Mouse (Mus musculus): ENCODE measurements around the gene Pigx.
"Not testable (repeated sequence)": the region's sequence is repeated elsewhere in the genome, so short reads cannot be mapped to it uniquely, and the experiment has no call there.

Gene Pigx

DNA sequence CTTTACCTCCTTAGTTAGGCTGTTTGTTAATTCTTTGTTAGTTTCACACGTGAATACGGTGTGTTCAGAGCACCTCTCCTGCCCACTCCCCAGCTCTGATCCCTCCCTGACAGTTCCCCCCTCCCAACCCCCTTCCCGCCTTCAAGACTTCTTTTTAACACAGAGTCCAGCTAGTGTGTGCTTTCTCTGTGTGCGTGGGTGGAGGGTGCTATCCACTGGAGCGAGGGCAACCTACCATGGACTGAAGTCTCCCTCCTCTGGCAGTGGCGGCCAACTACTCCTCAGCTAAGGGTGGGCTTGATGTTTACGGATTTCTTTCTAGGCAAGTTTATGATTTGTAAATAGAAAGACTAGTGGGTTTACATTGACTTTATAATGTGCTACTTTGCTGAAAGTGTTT lies 8.6 kb upstream of the Pigx start:
- no peak for DNase-seq

DNA sequence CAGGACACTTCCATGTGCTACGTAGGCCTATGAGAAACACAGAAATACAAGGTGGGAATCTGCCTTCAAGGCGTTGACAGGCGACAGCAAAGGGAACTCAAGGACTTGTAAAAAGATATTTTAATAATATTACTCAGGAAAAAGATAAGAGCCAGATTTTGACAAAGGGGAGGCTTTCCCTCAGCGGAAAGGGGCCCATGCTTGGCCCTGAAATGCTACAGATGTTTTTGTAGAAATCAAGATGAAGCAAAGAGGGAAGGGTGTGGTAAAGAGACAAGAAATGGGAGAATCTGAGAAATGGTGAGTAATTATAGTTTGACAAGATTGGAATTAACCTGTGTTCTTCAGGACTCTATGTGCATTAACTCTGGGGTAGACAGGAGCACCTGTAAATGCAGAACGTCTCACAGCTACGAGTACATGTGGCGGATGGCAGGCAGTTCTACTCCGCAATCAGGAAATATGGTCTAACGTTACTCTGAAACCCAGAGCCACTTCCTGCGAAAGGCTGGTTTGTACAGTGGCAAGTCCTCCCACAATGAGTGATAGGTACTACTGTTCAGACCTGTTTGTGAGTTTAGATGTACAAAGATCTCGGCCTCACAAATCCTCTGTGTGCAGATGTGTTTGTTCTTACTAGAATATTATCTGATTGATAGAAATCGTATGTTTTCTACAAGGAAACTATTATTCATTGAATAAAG lies 8.0 kb upstream of the Pigx start:
- DNase-seq = no peak

DNA sequence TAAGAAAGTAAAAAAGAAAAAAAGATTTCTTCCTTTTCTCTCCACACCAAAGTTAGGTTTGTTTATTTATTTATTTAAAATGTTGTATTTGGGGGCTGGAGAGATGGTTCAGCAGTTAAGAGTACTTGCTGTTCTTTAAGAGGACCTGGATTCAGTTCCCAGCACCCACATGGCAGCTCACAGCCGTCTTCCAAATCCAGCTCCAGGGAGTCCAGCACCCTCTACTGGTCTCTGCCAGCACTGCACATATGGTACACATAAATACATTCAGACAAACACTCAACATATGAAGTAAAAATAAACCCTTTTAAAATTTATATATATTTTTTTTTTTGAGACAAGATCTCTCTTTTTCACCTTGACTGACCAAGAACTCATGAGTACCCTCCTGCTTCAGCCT lies 6.2 kb upstream of the Pigx start:
- DNase-seq = no peak

DNA sequence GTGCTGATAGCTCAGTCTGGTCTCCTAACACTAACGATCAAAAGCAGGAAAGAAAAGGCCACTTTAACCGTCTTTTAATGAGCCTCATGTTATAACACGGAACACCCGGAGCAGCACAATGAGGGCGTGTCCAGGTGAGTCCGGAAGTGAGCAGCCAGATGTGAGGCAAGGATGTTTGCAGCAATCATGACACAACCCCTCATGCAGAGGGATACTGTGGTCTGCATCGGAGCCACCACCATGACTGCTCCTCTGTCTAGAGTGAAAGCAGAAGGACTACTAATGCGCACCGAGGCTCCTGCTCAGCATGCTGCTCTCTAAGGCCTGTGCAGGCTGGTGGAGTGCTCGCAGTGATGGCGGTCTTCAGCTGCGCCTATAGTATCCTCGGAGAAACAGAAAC lies 2.8 kb upstream of the Pigx start:
- no peak for DNase-seq

DNA sequence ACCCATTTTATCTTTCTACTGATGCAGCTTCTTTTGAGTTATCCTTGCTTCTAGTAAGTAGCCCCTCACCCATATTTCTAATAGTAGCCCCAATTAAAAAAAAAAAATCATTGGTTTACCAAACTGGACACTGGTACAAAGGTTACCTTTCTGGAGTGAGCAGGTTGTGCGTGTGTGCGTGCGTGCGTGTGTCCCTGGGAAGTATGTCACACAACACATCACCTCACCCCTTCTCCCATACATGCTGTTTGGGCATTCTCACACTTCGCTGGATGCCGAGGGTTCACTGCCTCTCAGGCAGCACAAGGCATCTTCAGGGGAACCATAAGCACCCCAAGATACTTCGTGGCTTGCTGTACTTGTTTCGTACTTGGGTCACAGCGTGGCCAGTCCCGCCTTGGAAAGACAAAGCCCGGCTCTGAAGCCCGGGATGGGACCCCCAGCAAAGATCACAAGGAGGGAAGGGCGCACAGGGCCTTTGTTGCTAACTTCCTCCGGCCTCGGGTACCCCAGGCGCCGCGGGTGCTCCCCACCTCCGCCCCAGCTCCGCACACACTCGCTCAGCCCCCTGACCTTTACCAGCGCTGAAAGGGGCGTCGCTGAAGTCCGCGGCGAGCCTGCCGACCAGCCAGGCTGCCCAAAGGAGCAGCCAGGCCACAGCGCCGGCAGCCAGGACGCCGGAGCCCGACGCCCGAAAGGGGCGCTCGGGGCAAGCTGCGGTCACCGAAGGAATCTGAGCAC lies 473 bp downstream of the Pigx start:
- DNase-seq = no peak

DNA sequence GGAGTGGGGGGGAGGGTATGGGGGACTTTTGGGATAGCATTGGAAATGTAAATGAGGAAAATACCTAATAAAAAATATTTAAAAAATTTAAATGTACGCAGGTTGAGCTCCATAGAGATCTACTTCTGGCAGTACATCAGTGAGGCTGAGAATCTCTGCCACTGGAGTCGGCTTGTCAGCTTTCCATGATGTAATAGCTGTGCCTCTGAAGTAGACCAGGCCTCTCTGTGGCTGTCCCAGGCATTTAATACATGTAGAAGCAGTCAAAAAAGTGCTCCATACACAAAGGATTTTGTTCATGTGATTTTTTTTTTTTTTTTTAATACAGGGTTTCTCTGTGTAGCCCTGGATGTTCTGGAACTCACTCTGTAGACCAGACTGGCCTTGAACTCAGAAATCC lies 1.8 kb downstream of the Pigx start:
- not testable (repeated sequence) for DNase-seq

DNA sequence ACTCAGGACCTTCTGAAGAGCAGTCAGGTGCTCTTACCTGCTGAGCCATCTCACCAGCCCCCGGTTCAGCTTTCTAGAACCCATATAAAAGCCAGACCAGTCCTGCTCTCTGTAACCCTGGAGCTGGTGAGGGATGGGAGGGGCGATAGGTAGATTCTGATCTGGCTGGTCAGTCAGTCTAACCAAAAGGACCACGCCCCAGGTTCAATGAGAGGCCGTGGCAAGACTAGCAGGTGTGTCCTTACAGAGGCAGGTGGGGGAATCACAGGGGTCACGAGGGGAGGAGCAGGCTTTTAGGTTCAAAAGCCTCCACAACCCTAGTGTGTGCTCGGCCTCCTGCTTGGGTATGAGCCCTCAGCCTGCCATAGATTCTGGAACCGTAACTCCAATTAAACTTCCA lies 8.1 kb downstream of the Pigx start:
- no peak for DNase-seq

DNA sequence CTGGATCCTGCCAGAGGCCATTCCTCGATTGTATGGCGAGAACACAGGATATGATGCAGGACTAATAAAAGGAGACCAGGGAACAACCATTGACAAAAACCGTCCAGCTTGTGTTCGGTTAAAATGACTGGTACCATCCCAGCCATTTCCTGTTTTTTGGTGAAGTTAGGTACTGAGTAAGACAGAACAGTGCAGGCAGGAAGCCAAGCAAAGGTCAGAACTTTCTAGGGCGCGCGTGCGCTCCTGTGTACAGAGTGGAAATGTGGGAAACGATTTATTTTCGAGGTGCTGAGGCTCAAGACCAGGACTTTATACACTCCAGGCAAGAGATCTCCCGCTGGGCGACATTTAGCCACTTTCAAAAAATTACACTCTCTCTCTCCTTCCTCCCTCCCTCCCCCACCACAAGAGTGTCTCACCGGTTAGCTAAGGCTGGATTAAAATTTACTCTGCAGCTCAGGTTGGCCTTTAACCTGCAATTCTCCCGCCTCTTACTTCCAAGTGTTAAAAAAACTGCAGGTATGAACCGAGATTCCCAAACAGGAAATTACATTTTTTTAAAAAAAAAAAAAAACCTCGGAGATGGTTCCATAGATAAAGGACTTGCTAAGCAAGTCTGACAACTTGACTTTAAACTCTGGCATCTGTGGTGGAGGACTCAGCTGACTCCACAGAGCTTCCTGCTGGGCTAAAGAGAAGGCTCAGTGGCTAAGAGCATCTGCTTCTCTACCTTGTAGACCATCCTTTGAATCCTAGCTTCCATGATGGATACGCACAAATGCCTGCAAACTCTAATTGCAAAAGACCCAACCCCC lies 11.7 kb downstream of the Pigx start:
- DNase-seq = no peak

DNA sequence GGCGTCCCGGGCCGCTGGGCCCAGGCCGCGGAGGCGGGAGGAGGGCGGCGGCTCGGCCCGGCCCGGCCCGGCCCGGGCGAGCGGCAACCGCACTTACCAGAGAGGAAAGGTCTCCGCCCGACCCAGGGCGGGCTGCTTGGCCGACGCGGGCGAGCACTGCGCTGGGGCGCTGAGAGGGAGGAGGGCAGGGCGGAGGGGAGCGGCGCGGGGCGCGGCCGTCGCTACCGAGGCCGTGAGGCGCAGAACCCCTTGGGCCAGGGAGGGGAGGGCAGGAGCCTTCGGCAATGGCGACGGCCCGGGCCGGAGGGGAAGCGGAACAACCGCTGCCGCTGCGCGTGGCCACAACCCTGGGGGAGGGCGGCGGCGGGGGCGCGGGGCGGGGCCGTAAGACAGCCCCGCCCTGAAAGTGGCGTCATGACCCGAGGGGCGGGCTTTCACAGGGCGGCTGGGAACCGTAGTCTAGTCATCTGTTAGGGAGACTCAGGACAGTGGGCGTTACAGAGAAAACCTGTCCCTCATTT lies 20.5 kb downstream of the Pigx start, which contains the start of gene Pak2:
TSS of gene Pak2 (minus strand) at position 352 of the 521 bp plus-strand sequence.
- peak; percentile 88 for DNase-seq

DNA sequence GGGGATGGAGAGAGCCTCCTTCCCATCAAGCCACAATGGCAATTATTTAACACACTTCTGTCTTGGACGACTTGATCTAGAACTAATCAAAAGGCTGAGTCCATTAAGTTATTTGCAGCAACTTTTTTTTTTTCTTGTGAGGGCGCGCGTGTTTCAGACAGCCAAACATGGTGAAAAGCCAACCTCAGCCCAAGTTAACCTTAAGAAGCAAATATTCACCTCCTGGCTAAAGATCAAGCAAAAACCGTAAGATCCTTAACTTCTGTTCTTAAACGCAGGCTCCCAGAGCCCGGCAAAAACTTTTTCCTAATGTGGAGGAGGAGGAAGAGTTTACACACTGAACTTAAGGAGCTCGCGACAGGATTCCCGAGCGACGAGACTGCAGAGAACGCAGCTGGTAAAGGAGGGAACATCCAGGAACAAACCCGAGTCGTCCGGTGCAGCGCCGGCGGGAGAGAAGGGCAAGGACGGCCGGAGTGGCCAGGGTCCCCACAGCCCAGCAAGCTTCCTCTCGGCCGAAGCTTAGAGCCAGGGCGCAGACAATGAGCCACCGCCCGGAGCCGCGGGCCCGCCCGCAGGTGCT lies 21.0 kb downstream of the Pigx start:
- DNase-seq = peak; percentile 43

DNA sequence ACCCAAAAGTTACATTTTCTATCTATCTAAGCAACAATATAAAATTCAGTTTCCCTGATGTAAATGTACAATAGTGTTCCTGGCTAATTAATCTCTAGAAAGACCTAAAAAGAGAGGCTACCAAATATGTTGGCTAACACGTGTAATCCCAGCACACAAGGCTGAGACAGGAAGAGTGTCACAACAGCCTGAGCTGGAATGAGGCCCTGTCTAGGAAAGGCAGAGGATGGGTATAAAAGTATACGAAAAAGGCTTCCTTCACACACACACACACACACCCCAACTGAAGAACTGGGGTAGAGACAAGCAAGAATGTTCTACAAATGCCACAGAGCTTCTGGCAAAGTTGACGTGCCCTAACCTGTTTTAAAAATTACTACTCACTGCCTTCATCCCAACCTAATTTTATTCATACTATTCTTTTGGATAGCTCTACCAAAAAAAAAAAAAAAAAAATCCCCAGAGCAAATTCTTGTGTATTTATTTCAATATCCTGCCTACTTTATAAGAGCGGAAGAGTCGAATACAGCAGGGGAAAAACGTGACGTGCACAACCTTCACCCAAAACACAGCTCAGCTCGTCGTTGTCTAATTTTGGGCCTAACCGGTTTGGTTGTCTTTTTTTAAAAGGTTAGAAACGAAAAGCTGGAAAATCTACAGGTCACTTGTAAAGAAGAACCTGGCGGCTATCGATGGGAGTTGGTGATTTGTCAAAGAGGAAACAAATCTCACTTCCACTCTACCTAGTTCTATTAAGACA lies 21.7 kb downstream of the Pigx start:
- no peak for DNase-seq

DNA sequence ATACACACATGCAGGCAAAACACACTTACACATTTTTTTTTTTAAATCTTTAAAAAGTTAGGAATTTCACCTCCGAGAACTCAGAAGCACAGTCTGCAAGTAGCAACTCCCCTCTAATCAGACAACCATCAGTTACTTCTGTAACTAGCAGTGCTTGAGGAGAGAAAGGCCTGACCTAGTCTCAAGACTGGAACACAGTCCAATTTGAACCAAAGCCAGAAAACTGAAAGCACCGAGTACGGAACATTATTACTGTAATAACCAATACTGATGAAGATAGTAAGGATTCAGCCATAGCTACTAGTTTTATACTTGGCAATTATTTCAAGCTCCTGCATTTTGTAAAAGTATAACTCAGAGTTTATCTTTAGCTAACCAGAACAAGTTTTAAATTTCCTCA lies 23.1 kb downstream of the Pigx start:
- DNase-seq = no peak

DNA sequence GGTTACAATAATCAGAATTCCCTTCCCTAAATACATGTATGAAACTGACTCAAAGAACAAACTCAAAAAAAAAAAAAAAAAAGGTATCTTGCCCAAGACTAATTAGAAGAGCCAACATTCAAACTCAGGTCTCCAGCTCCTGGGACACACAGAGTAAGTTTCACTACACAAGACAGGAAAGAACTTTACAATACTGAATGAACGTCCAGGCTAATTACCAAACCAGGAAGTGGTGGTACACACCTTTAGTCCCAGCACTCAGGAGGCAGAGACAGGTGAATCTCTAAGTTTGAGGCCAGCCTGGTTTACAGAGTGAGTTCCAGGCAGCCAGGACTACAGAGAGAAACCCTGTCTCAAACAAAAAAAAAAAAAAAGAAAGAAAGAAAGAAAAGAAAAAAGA lies 23.8 kb downstream of the Pigx start:
- DNase-seq = no peak

DNA sequence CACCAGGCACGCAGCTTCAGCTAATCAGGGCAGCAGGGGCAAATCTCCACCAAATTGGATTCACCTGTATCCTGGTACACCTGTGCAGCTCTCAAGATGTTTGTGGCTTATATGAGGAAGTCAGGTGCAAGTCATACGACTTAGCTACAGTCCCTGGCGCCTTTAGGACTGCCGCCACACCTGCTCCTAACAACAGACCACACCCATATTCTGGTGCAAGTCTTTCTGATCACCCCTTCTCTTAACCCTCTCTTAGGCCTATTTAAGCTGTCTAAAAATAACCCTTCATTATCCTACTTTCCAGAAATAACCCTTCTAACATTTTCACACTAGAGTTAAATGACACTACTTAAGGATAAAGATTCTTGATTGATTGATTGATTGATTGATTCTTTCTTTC lies 29.5 kb downstream of the Pigx start:
- not testable (repeated sequence) for DNase-seq

DNA sequence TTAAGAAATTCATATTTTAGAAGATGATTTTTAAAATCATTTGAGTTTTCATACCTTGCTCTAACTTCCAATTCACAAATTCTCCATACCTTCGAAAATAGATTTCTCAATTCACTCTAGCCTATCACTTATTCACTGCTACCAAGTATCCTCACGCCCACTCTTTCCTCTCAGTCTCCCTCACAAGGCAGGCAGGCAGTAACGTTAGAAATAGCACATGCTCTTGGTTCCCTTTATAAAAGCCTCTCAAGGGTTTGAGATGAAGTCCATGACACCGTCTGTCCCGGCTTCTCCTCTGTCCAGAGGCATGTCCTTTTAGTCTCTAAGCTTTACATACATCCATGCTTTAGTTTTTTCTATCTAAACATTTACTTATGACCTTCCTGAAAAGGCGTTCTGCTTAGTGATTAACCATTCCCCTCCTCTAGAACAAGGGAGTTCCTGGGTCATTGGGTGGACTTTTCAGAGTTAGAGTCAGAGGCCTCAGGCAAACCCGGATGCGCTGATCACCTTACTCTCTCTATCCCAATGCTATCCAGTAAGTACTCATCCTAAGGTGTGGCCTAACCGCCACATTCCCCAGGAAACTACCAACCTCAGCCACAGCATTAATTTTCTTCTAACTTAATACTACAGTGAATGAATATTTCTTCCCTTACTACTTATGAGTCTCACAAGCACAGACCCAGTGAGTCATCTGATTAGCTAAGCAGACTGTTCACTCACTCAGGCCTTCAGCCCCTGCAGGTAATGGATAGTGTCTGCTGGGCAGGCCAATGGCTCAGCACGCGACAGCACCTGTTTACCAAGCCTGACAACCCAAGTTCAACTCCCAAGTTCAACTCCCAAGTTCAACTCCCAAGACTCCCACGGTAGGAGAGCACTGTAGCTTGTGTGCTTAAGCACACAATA lies 30.9 kb downstream of the Pigx start:
- no peak for DNase-seq

DNA sequence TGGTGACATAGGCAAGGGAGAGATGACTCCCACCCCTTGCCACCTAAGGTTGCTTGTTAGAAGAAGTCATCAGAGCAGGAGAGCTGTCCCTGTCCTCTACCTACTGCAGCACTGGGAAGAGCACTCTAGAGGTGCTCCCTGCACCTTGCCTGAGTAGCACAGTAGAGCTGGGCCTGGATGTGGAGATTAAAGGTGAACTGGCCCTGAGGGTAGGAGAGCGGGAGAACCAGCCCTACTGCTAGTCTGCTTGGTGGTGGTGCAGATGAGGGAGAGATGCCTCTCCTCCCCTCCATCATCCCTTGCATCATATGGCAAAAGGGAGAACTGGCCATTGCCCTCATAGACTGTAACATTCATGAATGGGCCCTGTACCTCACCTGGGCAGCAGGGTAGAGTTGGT lies 32.6 kb downstream of the Pigx start:
- DNase-seq = no peak

DNA sequence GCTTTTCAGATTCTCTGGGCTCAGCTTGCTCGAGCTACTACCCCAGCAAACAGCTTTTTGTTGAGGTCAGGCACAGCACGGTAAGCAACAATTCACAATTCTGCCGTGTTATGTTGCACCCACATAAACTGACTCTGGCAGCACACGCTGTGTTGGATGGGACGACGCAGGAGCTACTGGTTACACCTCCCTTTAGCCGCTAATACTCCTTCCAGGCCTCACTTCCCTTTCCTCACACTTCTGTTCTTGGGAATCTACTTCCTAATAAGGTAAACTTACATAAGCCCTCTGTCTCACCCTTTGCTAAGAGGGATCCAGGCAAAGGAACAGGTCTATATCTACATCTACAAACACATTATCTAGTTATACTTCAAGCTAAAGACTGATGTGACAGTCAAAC lies 35.6 kb downstream of the Pigx start:
- DNase-seq = no peak

DNA sequence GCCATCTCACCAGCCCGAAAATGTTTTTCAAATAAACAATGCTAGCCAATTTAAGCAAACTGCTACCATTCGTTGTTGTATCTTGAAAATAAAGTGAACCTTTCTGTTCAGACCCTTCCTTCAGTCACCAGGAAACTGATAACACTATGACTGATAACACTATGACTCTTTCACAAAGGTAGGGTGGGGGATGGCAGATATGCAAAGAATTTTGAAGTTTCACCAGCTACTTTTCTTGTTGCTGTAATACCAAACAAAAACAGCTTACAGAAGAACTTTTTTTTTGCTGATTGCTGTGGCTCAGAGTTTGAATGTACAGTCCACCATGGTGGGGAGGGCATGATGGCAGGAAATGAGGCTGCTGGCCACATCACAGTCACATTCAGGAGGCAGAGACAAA lies 37.3 kb downstream of the Pigx start:
- DNase-seq = no peak

DNA sequence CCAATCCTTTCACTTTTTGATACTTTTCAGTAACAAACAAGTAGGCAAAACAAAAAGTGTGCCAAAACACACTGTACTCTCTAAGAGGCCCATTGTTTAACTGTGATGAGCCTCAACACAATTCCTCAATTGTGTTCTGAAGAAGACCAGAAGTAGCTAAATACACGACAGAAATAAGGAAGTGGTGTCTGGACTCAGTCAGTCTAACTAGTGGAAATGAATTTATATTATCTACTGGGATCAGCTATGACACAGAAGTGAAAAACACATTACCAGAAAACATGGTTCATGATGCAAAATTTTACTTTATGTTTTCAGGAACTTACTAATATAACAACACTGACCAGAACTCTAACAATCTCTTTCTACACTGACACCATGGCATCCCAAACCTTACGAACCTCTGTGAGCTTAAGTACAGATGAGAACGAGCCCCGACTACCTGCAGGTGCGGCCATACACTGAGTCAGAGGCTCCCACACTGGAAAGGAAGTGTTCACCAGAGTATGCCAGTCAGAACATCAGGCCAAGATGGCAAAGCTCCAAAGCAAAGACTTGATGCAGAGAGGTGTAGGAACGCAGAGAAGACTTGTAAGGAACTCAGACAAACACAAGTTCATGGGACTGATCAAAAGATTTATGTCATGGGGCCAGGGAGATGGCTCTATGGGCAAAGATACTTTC lies 39.6 kb downstream of the Pigx start:
- DNase-seq = no peak

DNA sequence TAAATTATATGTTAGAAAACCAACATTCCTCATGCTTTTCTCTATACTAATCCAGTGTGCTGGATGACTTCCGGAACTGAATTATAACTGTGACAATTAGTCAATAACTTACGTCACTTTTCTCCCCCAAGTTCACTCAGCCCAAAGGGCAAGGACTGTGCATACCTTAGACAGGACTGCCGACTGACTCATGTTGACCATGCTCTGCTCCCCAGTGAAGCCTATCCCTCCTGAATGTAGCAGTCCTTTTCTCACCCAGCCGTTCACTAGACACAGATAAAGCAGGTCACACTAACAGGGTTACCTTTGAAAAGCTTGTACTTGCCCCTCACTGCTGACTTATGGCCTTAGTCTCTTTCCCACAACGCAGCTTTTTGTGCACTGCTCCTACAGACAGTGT lies 40.7 kb downstream of the Pigx start:
- DNase-seq = no peak

DNA sequence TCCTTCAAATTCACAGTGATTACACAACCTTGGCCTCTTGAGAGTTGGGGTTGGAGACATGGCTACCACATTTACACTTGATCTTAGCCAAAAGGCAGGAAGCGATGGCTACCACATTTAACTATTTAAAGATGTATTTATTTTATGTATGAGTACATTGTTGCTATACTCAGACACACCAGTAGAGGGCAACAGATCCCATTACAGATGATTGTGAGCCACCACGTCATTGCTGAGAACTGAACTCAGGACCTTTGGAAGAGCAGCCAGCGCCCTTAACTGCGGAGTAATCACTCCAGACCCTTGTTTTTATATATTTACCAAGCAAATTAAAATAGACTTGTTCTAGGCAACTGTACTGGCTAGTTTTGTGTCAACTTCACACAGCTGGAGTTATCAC lies 57.2 kb downstream of the Pigx start:
- DNase-seq = no peak

Measured in right cerebral cortex, postnatal 4 days (tissue).